Mouse (Mus musculus): ENCODE data around the gene Prss8. TPM values are rescaled to one million over a fixed set of nuclear protein-coding genes. Genes with fewer than 3 reads are reported as not detected.
"Not testable (repeated sequence)": the region's sequence is repeated elsewhere in the genome, so short reads cannot be mapped to it uniquely, and the experiment has no call there.

Prss8 gene
- total and polyA plus RNA-seq, 3 experiments, result 0.05 TPM; not detected in 2

- H3K36me3 ChIP-seq (replicated peaks), result no peaks in the 10 kb centered on the region
- peaks cover 31% of the 10 kb centered on the region for H3K27me3 ChIP-seq (ENCODE audit: insufficient read depth, low read length)
- TF ChIP-seq GATA1 (IDR thresholded peaks at IDR 0.05; ENCODE audit: borderline replicate concordance, low read length) (no peak), GATA2 (IDR thresholded peaks at IDR 0.05; ENCODE audit: borderline replicate concordance, low read depth, low read length) (no peak), CTCF (IDR thresholded peaks at IDR 0.05; ENCODE audit: low read depth, low read length) (no peak), TAL1 (conservative IDR thresholded peaks at IDR 0.05; ENCODE audit: low read depth, low read length) (no peak), POLR2AphosphoS5 (IDR thresholded peaks at IDR 0.05; ENCODE audit: insufficient replicate concordance, low read depth, low read length) (no peak)
- H3K4me1 ChIP-seq (ENCODE audit: insufficient read depth, low read depth, low read length), result no peaks in the 10 kb centered on the region
- H3K4me3 ChIP-seq (ENCODE audit: low read depth, low read length), result no peak overlapping the region
- DNase-seq (ENCODE audit: low spot score) (no peak), ATAC-seq (ENCODE audit: extremely low read depth, insufficient number of reproducible peaks, low FRiP score, poor library complexity, severe bottlenecking) (no peak)
- H3K9me3 ChIP-seq (replicated peaks), result no peaks in the 10 kb centered on the region
These were observed 29.5 kb upstream of the Prss8 start for GRCm38 (mm10) chr7:127959364-127959763.

- no peak for ATAC-seq (ENCODE audit: extremely low read depth, insufficient number of reproducible peaks, low FRiP score, poor library complexity, severe bottlenecking)
These were observed 23.1 kb upstream of the Prss8 start for GRCm38 (mm10) chr7:127952864-127953581.

GRCm38 (mm10) chr7:127946470-127947023 is 16.6 kb upstream of the Prss8 start, which contains the start of gene Prss36:
TSS of gene Prss36 (minus strand) at chr7:127946725.
- H3K9me3 ChIP-seq (replicated peaks), result no peaks in the 10 kb centered on the region
- H3K4me3 ChIP-seq (ENCODE audit: low read depth, low read length), result no peak within 1 kb of the TSS
- TF ChIP-seq GATA2 (IDR thresholded peaks at IDR 0.05; ENCODE audit: borderline replicate concordance, low read depth, low read length), result no peak
- TF ChIP-seq POLR2AphosphoS5 (IDR thresholded peaks at IDR 0.05; ENCODE audit: insufficient replicate concordance, low read depth, low read length), result no peak
- TF ChIP-seq GATA1 (IDR thresholded peaks at IDR 0.05; ENCODE audit: borderline replicate concordance, low read length), result no peak
- TF ChIP-seq CTCF (IDR thresholded peaks at IDR 0.05; ENCODE audit: low read depth, low read length), result no peak
- TF ChIP-seq TAL1 (conservative IDR thresholded peaks at IDR 0.05; ENCODE audit: low read depth, low read length), result no peak
- no peaks in the 10 kb centered on the region for H3K4me1 ChIP-seq (ENCODE audit: insufficient read depth, low read depth, low read length)
- H3K36me3 ChIP-seq (replicated peaks), result no peaks in the 10 kb centered on the region
- H3K27me3 ChIP-seq (ENCODE audit: insufficient read depth, low read length), result peaks cover 70% of the 10 kb centered on the region
- no peak for DNase-seq (ENCODE audit: low spot score)
- no peak for ATAC-seq (ENCODE audit: extremely low read depth, insufficient number of reproducible peaks, low FRiP score, poor library complexity, severe bottlenecking)

More at GRCm38 (mm10) chr7:127952864-127953581, 23.1 kb upstream of the Prss8 start:
- no peaks in the 10 kb centered on the region for H3K9me3 ChIP-seq (replicated peaks)
- peaks cover 45% of the 10 kb centered on the region for H3K27me3 ChIP-seq (ENCODE audit: insufficient read depth, low read length)
- no peak for DNase-seq (ENCODE audit: low spot score)
- no peaks in the 10 kb centered on the region for H3K4me1 ChIP-seq (ENCODE audit: insufficient read depth, low read depth, low read length)
- H3K36me3 ChIP-seq (replicated peaks), result no peaks in the 10 kb centered on the region
- no peak overlapping the region for H3K4me3 ChIP-seq (ENCODE audit: low read depth, low read length)
- TF ChIP-seq CTCF (IDR thresholded peaks at IDR 0.05; ENCODE audit: low read depth, low read length) (no peak), TAL1 (conservative IDR thresholded peaks at IDR 0.05; ENCODE audit: low read depth, low read length) (no peak), GATA1 (IDR thresholded peaks at IDR 0.05; ENCODE audit: borderline replicate concordance, low read length) (no peak), POLR2AphosphoS5 (IDR thresholded peaks at IDR 0.05; ENCODE audit: insufficient replicate concordance, low read depth, low read length) (no peak), GATA2 (IDR thresholded peaks at IDR 0.05; ENCODE audit: borderline replicate concordance, low read depth, low read length) (no peak)

- TF ChIP-seq CTCF (IDR thresholded peaks at IDR 0.05; ENCODE audit: low read depth, low read length), result no peak
- no peak for TF ChIP-seq TAL1 (conservative IDR thresholded peaks at IDR 0.05; ENCODE audit: low read depth, low read length)
- no peak for TF ChIP-seq GATA2 (IDR thresholded peaks at IDR 0.05; ENCODE audit: borderline replicate concordance, low read depth, low read length)
- TF ChIP-seq POLR2AphosphoS5 (IDR thresholded peaks at IDR 0.05; ENCODE audit: insufficient replicate concordance, low read depth, low read length), result no peak
- no peak for TF ChIP-seq GATA1 (IDR thresholded peaks at IDR 0.05; ENCODE audit: borderline replicate concordance, low read length)
- no peaks in the 10 kb centered on the region for H3K4me1 ChIP-seq (ENCODE audit: insufficient read depth, low read depth, low read length)
- no peaks in the 10 kb centered on the region for H3K36me3 ChIP-seq (replicated peaks)
- H3K9me3 ChIP-seq (replicated peaks), result no peaks in the 10 kb centered on the region
- DNase-seq (ENCODE audit: low spot score), result no peak
- H3K27me3 ChIP-seq (ENCODE audit: insufficient read depth, low read length), result peaks cover 68% of the 10 kb centered on the region
- no peak for ATAC-seq (ENCODE audit: extremely low read depth, insufficient number of reproducible peaks, low FRiP score, poor library complexity, severe bottlenecking)
- H3K4me3 ChIP-seq (ENCODE audit: low read depth, low read length), result no peak overlapping the region
These were observed 14.7 kb upstream of the Prss8 start for GRCm38 (mm10) chr7:127944614-127945013.

GRCm38 (mm10) chr7:127942097-127942496 is 12.2 kb upstream of the Prss8 start:
- not testable (repeated sequence) for ATAC-seq (ENCODE audit: extremely low read depth, insufficient number of reproducible peaks, low FRiP score, poor library complexity, severe bottlenecking); DNase-seq (ENCODE audit: low spot score); H3K36me3 ChIP-seq (replicated peaks); H3K9me3 ChIP-seq (replicated peaks); H3K4me3 ChIP-seq (ENCODE audit: low read depth, low read length); H3K4me1 ChIP-seq (ENCODE audit: insufficient read depth, low read depth, low read length)
- peaks cover 53% of the 10 kb centered on the region for H3K27me3 ChIP-seq (ENCODE audit: insufficient read depth, low read length)

GRCm38 (mm10) chr7:127936216-127936884 is 6.4 kb upstream of the Prss8 start:
- ATAC-seq (ENCODE audit: extremely low read depth, insufficient number of reproducible peaks, low FRiP score, poor library complexity, severe bottlenecking), result no peak
- H3K27me3 ChIP-seq (ENCODE audit: insufficient read depth, low read length), result peaks cover 18% of the 10 kb centered on the region
- peaks cover 34% of the 10 kb centered on the region for H3K4me1 ChIP-seq (ENCODE audit: insufficient read depth, low read depth, low read length)
- H3K36me3 ChIP-seq (replicated peaks), result no peaks in the 10 kb centered on the region
- DNase-seq (ENCODE audit: low spot score), result no peak
- no peaks in the 10 kb centered on the region for H3K9me3 ChIP-seq (replicated peaks)
- TF ChIP-seq TAL1 (conservative IDR thresholded peaks at IDR 0.05; ENCODE audit: low read depth, low read length), result no peak
- TF ChIP-seq POLR2AphosphoS5 (IDR thresholded peaks at IDR 0.05; ENCODE audit: insufficient replicate concordance, low read depth, low read length), result no peak
- TF ChIP-seq GATA2 (IDR thresholded peaks at IDR 0.05; ENCODE audit: borderline replicate concordance, low read depth, low read length), result no peak
- TF ChIP-seq GATA1 (IDR thresholded peaks at IDR 0.05; ENCODE audit: borderline replicate concordance, low read length), result no peak
- TF ChIP-seq CTCF (IDR thresholded peaks at IDR 0.05; ENCODE audit: low read depth, low read length), result no peak
- H3K4me3 ChIP-seq (ENCODE audit: low read depth, low read length), result peak overlapping the region; percentile 88

Data from G1E (cell line).